Mouse (Mus musculus) frontal cortex, postnatal 36 days (tissue): ENCODE results near the gene Stip1.
"Not testable (repeated sequence)": the region's sequence is repeated elsewhere in the genome, so short reads cannot be mapped to it uniquely, and the experiment has no call there.

Experiments
- DNase-seq, 2 experiments: peaks; one replicate each; pipeline ENCODE4 v3.0.0; 2022; ENCODE audit warnings: low spot score in 2 of 2

Gene Stip1

DNA sequence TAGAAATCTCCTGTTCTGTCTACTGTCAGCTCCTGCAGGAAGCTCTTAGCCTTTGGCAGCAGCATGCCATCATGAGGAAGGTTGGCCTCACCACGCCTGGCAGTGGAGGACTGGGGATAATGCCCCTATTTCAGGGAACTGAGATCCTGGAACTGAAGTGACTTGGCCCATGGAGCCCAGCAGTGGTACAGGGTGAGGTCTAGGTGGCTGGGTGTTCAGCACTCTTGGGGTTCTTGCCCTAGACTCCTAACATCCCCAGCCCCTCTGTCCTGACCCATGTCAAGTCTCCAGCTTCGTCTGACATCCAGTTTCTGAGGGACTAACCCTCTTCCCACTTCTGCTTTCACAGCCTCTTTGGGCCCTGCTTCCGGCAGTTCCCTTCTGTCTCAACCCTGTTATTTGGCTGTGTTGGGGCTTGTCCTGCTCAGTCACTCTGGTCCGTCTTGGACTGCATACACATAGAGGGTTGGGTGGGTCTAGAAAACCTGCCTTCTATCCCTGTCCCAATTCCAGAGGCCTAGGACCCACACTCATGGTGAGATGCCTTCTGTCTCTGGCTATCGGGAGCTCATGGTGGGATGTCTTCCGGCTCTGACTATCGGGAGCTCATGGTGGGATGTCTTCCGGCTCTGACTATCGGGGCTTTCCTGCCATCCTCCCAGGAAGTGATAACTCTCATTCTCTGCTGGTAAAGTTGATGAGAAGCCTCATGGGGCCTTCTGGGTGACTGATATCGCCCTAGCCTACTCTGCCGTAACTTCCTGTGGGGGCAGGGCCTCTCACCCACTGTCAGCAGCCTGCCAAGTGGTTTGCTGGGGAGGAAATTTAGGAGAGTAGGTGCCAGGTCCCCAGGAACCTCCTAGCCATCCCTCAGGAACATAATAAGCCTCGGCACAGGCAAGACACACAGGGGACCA is 22.0 kb downstream of the Stip1 start:
- DNase-seq = no peak

DNA sequence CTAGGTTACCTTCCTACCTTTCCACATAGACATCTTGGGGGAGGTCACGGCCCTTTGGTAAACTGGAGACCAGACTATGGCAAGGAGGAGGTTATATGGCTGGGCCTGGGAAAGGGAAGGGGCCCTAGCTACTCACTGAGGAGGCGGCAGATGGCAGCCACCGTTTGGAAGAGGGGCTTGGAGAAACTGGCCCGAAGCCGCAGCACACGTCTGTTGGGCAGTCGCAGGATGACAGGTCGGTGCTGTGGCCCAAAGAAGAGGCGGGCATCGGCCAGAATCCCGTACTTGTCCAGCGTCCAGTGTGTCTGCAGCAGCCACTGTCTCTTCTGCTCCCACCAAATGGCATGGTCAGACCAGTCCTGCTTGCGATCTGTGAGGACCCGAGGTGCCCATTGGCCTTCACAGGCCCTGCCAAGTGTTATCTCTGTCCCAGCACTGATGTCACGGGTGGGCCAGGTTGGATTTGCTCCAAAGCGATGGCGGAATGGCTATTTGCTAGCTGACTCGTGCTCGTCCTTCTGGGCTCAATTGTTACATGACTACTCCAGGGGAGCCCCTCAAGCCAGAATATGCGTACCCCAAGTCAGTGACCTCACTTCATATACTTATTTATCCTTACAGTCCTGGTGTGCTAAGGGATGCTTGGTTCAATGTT is 25.2 kb downstream of the Stip1 start:
- DNase-seq = no peak

DNA sequence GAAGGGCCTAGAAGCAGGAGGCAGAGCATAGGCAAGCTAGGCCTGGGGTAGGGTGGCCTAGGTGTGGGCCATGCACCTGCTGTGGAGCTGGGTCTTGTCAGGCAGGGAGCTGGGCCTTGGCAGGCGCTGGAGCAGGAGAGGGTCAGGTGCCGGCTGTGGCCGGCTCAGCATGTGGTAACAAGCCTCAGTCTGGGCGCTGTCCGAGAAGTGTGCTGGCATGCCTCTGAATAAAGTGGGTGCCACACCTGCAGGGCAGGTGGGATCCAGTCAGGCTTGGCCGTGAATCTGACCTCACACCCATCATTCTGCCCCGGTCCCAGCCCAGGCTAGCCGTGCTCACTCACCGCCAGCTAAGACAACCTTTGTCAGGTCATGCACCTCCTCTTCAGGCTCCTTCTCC is 25.8 kb downstream of the Stip1 start:
- no peak for DNase-seq

DNA sequence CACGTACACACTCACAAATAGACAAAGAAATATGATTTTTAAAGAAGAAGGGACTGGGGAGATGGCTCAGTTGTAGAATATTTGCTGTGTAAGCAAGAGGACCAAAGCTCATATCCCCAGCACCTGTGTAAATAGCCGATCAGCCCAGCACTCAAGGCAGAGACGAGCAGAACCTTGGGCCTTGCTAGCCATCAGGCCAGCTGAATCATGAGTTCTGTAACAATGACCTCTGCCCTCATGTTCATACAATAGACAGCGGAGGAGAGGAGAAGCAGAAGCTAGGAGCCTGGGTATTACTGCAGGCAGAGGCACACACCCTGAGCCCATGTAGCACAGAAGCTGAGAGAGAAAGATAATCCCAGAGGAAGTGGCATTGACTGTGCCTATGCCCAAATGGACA is 27.3 kb downstream of the Stip1 start:
- DNase-seq = no peak

DNA sequence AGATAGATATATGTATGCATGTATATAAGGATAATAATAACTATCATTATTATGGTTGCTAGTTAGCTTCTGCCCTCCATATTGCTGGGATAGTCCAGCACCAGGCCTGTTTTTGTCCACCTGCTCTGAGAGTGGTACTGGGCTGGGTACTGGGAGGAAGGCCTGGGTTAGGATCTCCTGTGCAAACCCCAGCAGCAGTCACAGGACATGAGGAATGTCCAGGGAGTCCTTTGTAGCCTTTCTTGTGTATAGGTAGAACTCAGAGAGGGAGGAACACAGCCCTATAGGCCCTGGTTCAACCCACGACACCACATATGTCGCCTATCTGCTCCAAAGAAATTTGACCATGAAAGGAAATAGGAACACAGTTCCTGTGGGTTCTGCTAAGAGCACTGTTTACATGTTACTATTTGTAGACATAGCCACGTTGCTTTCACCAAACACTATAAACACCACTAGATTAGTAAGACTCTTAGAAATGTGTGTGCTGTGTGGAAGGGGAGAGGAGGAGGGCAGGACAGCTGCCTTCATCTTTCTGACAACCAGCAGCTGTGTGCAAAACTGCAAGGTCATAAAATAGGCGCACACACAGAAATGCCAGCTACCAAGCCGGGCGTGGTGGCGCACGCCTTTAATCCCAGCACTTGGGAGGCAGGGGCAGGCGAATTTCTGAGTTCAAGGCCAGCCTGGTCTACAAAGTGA is 32.7 kb downstream of the Stip1 start:
- no peak for DNase-seq

DNA sequence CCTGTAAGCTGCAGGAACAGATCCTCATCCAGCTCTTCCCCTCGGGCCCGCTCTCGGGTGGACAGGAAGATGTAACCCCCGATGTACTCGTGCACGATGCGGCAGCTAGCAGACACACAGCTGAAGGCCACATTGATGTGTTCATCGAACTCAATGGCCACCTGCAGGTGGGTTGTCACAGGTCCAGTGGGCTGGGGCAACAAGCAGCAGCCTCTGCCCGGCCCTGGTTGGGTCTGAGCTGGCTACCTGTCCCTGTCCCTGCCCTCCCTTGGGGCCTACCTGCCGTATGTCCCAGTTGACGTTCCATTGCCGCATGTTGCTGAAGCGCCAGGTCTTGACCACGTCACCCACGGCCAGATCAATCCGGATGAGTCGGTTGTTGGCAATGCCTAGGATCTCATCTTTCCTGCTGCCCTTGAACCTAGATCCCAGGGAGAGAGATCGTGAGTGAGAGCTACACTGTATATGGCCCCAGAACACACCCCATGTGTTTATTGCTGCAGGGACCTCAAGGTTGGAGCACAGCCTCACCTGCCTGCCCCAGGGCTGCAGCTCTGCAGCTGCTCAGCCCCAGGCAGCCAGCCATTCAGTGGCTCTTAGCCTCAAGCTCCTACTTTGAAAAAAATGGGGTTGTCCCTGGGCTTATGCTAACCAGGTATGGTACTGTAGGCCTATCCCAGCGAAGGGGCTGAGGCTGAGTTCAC is 40.3 kb downstream of the Stip1 start:
- DNase-seq = no peak

DNA sequence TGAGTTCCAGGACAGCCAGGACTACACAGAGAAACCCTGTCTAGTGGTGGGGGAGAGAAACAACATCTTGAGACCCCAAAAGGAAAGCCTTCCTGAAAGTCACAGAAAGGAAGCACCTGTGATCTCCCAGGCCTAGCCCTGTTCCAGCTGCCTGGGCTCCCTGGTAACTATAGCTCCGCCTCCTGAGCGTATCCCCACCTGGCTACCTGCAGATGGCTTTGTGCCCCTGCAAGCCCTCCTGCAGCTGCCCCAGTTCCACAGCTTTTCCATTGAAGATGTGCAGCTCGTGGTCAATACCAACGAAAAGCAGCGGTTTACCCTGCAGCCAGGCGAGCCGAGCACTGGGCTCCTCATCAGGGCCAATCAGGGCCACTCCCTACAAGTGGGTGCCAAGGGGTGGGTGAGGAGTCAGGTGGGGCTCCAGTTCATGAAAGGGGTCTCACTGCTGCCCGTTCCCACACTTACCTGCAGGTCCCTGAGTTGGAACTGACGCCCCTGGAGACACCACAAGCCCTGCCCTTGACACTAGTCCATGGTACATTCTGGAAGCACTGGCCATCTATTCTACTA is 42.0 kb downstream of the Stip1 start:
- no peak for DNase-seq

DNA sequence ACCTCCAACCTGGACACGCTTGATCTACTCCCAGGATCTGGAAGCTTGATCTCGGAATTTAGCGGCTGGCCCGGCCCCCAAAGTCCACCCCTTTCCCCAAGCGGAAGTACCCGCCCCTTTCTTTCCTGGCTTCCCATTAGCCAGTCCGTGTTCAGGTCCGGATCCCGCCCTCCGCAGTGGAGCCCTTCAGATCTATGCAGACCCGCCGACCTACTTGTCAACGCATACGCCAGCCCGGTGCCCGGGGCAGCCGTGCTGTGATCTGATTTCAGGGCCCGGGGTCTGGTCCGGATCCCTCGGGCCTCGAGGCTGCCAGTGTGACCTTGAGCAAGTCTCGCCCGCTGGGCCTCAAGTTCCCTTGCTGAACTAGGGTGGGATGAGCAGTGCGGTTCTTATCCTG is 43.8 kb downstream of the Stip1 start, which contains the start of the genes Nudt22 and Trpt1:
Gene Nudt22, minus strand, starts transcription at position 112 of the 400 bp plus-strand sequence.
Gene Trpt1, plus strand, starts transcription at position 126 of the 400 bp plus-strand sequence.
- DNase-seq = peak; percentile 83 to 84

DNA sequence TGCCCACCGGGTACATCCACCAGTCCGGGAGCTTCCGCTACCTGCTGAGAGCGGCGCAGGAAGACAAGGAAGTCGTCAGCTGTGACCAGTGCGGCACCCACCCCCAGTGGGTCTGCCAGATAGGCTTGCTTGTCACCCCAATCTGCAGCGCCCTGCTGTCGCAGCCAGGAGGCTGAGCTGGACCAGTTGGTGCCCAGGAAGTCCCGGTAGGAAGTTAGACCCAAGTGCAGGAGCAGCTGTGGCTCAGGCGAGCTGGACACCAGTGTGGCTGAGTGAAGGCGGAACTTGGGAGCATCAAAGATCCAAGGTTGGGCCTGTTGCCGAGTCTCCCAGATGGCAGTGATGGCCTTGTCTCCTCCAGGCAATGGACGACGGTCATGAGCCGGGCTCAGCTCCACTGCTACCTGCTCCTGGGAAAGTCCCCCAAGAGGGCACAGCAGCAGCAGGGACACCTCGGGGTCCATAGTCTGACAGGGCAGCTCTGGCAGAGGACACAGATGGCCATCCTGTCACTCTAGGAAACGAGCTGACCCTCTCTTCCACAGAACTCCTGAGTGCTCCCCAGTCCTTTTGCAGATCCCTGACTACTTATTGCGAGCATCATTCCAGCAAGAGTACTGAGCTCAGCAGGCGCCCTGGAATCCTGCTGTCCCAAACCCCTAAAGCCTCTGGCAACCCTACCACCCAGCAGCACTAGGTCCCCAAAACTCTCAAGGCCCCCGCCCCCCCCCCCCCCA is 44.3 kb downstream of the Stip1 start:
- no peak for DNase-seq

DNA sequence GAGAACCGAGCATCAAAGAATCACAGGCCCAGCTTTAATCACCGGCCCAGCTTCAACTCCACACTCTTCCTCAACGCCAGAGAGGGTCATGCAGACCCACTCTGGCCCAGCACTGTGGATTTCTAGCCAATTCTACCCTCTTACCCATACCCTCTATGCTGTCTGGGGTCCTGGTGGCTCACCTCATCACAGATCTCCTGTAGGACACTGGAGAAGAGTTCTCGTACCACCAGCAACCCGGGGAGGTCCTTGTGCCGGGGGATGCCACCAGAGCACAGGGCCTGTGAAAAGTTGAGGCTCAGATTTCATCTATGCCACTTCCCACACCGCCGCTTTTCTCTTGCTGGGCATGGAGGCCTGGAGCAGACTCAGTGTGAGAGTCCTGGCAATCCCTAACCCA is 45.3 kb downstream of the Stip1 start:
- DNase-seq = no peak

DNA sequence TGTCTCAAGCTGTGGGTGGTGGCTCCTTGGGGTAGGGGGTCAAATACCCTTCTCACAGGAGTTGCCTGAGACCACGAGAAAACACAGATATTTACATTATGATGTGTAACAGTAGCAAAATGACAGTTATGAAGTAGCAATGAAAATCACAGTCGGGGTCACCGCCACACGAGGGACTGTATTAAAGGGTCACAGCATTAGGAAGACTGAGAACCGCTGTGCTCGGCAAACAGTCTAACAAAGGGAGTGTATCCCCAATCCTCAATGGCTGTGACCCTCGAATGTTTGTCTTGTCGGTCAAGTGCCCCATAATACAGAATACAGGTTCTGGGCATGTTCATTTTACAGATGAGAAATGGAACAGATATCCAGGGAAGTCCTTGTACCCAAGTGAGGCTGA is 45.8 kb downstream of the Stip1 start:
- no peak for DNase-seq

DNA sequence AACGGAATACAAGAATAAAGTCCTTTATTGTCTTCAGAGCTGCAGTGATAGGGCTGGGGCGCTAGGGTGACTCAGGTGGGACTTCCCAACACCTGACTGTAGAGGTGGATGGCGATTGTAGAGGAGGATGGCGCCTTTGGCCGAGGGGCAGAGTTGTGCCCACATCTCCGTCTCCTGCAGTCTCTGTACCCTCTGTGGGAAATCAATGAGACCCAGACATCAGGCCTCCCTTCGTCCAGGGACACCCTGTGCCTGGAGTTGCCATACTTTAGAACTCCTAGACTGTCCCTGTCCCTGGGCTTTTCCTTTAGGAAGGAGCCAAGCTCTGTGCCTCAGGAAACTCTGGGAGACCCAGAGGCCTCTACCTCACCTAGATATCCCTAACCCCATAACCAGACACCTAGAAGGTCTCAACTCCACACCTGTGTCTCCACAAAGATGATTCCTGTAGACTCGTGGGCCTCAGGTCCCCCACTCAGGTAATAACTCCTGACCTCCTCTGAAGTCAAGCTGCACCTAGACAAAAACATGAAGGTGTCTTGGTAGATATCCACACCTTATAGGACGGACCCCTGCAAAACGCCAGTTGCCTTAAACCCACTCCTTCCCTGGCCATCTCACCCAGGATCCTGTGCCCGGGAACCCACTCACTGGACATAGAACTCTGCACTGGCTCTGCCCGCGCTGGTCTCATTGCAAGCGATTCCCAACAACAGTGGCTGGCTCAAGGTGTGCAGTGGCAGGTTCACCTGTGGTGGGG is 46.6 kb downstream of the Stip1 start:
- DNase-seq = no peak

DNA sequence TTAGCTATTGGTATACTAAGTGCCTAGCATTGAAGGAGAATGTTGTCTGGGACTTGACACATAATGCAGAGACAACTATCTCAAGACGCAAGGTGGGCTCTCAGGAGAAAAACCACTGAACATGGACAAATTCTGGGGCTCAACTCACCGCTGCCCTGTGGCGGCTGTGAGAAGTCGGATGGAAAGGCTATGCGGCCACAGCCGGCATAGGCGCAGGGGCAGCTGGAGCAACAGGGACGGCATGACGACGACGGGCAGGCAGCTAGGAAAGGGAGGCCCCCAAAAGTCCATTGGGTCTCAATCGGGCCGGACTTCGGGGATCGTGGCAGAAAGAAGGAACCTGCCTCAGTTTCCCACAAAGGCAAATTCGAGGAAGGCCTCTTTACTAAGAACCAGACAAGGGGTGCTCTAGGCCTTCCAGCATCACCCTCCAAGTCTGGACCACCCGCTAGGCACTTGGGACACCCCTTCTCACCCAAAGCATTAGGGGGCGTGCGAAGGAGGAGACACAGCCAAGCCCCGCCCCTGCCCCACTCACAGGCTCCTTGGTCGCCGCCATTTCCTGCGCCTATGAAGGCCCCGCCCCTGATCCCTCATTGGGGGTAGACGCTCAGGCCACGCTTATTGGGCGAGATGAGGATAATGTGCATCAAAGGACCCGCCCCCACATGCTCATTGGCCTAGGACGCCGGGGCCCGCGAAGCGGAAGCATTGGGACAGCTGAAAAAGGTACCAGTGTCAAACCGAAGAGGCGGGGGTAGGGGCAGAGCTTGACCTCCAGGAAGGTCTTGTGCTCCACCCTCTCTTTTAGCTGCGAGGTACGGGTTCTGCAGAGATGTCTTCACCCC is 47.5 kb downstream of the Stip1 start, which contains the start of gene Dnajc4:
Gene Dnajc4, minus strand, starts transcription at position 562 of the 848 bp plus-strand sequence.
- peak; percentile 92 to 96 for DNase-seq

DNA sequence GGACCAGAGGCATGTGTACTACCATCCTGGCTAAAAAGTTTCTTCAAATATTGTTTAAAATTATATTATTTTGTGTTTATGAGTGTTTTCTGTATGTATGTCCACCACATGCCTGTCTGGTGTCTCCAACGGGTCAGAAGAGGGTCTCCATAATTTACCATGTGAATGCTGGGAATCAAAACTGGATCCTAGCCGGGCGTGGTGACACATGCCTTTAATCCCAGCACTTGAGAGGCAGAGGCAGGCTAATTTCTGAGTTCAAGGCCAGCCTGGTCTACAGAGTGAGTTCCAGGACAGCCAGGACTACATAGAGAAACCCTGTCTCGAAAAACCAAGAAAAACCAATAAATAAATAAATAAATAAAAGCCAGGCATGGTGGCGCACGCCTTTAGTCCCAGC is 48.6 kb downstream of the Stip1 start:
- DNase-seq = not testable (repeated sequence)

DNA sequence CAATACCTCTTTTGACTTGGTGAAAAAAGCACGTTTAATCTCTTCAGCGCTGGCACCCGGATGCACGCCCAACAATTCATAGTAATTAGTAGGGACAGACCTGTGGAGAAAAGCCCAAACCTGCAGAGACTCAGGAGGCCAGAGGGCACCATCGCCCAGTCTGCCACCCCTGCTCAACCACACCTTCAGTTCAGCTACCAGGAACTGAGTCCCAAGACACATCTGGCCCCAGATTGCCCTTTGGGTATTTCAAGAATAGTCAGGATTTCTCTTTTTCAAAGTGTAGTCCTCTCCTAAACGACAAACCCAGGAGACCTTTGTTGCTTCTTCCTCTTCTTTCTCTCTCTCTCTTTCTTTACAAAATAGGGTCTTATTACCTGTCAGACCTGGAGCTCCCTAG is 49.1 kb downstream of the Stip1 start:
- no peak for DNase-seq

DNA sequence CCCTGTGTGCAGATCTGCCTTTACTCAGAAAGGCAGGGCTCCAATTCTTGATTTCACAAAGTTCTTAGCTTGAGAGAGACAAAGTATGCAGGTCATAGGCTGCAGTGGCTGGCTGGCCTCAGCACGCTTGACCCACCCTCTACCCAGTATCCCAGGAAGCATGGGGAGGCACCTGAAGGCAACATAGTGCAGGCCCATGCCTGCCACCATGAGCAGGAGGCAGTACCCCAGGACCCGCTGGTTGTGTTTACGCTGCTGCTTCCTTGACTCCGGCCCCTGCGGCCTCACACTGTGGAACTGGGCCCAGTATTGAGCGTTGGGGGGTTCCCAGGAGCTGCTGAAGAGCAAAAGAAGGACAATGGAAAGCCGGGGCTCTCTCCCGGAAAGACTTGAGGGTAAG is 50.5 kb downstream of the Stip1 start:
- no peak for DNase-seq

DNA sequence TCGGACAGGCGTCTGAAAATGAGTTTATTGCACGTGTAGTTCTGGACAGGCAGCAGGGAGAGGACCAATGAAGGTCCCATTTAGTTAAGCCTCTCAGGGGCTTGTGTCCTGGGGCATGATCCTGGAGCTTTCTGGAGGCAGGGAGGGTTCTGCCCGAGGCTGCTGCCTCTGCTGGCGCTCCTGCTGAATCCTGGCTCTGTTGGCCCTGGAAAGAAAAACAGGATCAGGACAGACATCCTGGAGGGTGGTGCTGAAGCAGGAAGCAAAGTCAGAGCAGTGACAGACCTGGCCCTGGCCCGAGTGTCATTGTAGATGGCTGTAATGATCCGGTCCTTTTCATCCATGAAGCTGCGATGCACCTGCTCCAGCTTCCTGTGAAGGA is 51.9 kb downstream of the Stip1 start:
- no peak for DNase-seq

DNA sequence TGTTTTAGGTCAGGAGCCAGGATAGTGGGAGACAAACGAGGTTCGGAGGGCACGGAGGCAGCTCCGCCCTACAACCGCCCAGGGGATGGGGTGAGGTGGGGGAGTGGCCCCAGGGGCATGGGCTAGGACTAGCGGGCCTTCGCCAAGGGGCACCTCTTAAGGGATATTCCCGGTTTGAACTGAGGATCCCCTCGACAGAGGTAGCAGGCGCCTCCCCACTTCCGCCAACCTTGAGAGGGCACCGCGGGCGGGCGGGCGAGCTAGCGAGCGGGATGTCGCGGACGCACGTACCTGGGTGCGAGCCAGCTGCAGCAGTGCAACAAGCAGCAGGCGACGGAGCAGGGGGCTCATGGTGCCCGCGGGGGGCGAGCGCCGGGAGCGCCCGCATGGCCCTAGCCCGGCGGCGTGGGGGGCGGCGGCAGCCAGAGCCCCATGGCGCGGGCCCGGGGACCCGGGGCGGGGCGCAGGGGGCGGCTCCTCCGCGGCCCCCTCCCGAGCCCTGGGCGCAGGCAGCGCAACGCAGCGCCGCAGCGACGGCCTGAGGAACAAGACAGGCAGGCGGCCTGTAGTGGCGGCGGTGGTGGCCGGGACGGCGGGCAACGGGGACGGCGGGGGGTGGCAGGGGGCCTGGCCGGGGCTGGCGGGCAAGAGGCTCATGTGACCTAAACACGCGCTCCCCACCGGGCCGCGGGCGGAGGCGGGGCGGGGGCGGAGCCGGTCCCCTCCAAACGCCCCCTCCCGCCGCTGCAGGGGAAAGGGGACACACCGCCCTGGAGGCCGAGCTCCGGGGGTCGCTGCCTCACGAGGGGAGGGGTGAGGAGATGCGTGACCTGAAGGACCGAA is 52.5 kb downstream of the Stip1 start, which contains the start of gene Vegfb:
Gene Vegfb, minus strand, starts transcription at position 591 of the 843 bp plus-strand sequence.
- DNase-seq = peak in 1 of 2 experiments; percentile 62
